Mouse (Mus musculus) layer of hippocampus, adult 11-12 months (tissue): ENCODE results near the gene Cd300lb.
"Not testable (repeated sequence)": the region's sequence is repeated elsewhere in the genome, so short reads cannot be mapped to it uniquely, and the experiment has no call there.

Experiments used
- DNase-seq: peaks from one replicate; pipeline ENCODE4 v3.0.0; 2022; ENCODE audit warnings: low spot score

Cd300lb gene

GRCm38 (mm10) chr11:114934144-114934543, at the start of gene Cd300lb:
Cd300lb (minus strand) TSS chr11:114934386.
- DNase-seq: no peak

- no peak for DNase-seq
Measured at GRCm38 (mm10) chr11:114981866-114982265, 47.7 kb upstream of the Cd300lb start.

- DNase-seq: no peak
Measured at GRCm38 (mm10) chr11:114972726-114973125, 38.5 kb upstream of the Cd300lb start.

GRCm38 (mm10) chr11:114968752-114969207, 34.6 kb upstream of the Cd300lb start, which contains the start of gene Cd300c:
Cd300c (minus strand) TSS chr11:114969157.
- DNase-seq: peak; percentile 11

- DNase-seq: no peak
Measured at GRCm38 (mm10) chr11:114965182-114965828, 31.1 kb upstream of the Cd300lb start.

- no peak for DNase-seq
Measured at GRCm38 (mm10) chr11:114960369-114960768, 26.2 kb upstream of the Cd300lb start.

GRCm38 (mm10) chr11:114933591-114933990, 595 bp downstream of the Cd300lb start:
- DNase-seq: no peak

GRCm38 (mm10) chr11:114931041-114931440, 3.1 kb downstream of the Cd300lb start:
- DNase-seq: no peak

- DNase-seq: no peak
Measured at GRCm38 (mm10) chr11:114929581-114929980, 4.6 kb downstream of the Cd300lb start.

- DNase-seq: no peak
Measured at GRCm38 (mm10) chr11:114923961-114924360, 10.2 kb downstream of the Cd300lb start.

GRCm38 (mm10) chr11:114922439-114922838, 11.7 kb downstream of the Cd300lb start:
- DNase-seq: no peak

- no peak for DNase-seq
Measured at GRCm38 (mm10) chr11:114917120-114917519, 17.1 kb downstream of the Cd300lb start.

- DNase-seq: no peak
Measured at GRCm38 (mm10) chr11:114914978-114915377, 19.2 kb downstream of the Cd300lb start.

- peak; percentile 87 for DNase-seq
Measured at GRCm38 (mm10) chr11:114912847-114913246, 21.3 kb downstream of the Cd300lb start.

GRCm38 (mm10) chr11:114909538-114909937, 24.6 kb downstream of the Cd300lb start:
- DNase-seq: not testable (repeated sequence)

GRCm38 (mm10) chr11:114908086-114908485, 26.1 kb downstream of the Cd300lb start:
- DNase-seq: no peak

GRCm38 (mm10) chr11:114907567-114907966, 26.6 kb downstream of the Cd300lb start:
- DNase-seq: no peak

GRCm38 (mm10) chr11:114903224-114903623, 31.0 kb downstream of the Cd300lb start:
- DNase-seq: no peak

GRCm38 (mm10) chr11:114898026-114898425, 36.2 kb downstream of the Cd300lb start:
- no peak for DNase-seq

GRCm38 (mm10) chr11:114896085-114896484, 38.1 kb downstream of the Cd300lb start:
- DNase-seq: no peak

- no peak for DNase-seq
Measured at GRCm38 (mm10) chr11:114890542-114890941, 43.6 kb downstream of the Cd300lb start.

GRCm38 (mm10) chr11:114889991-114890518, 44.1 kb downstream of the Cd300lb start, which contains the start of gene Cd300a:
Cd300a (plus strand) TSS chr11:114890041.
- no peak for DNase-seq

- no peak for DNase-seq
Measured at GRCm38 (mm10) chr11:114884380-114885100, 49.6 kb downstream of the Cd300lb start.
